Mouse (Mus musculus) heart, postnatal 0 days (tissue): ENCODE measurements around the gene Plch1.

Experiments
- CTCF ChIP-seq: IDR thresholded peaks from 2 replicates; pipeline ENCODE4 v1.5.1; 2016; ENCODE audit warnings: antibody characterized with exemption, control low read depth, low read depth
- EP300 ChIP-seq: IDR thresholded peaks from 2 replicates; pipeline ENCODE4 v1.6.1; 2016; ENCODE audit warnings: antibody characterized with exemption, low read depth

- TF ChIP-seq CTCF (no peak), EP300 (no peak)
These were observed 36.6 kb downstream of the Plch1 start for GRCm38 (mm10) chr3:63862716-63863115.
